Mouse (Mus musculus): ENCODE measurements around the gene Tmem50b. TPM values are rescaled to one million over a fixed set of nuclear protein-coding genes. Genes with fewer than 3 reads are reported as not detected.
"Not testable (repeated sequence)": the region's sequence is repeated elsewhere in the genome, so short reads cannot be mapped to it uniquely, and the experiment has no call there.

Tmem50b gene
- 53.2 and 55.7 TPM in 2 replicates for polyA plus RNA-seq (2014; fragmentation: Nextera tagmentation; extraction: Ambion mirVana)

DNA sequence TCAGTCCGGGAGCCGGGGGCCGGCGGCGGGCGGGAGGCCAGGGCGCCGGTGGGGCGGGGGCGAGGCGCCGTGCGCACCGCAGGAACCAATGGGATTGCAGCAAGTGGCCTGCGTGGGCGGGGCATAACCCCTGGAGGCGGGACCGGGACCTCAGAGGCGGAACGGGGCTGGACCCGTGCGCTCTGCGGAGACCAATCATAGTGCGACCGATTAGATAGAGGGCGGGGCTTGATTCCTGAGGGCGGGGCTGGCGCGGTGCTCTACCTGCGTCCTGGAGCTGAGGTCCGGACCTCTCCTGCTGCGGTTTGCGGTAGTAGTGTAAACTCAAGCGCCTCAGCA lies at the start of gene Tmem50b:
Tmem50b (minus strand) TSS at position 129 of the 339 bp plus-strand sequence.
- Histone ChIP-seq H3K4me2 (peak within 1 kb of the TSS; percentile 85), H3K4me1 (ENCODE audit: control insufficient read depth, insufficient read depth, low read length) (peaks cover 6% of the 10 kb centered on the region), H3K36me3 (ENCODE audit: control insufficient read depth, insufficient read depth, low read length) (no peaks in the 10 kb centered on the region), H3K9ac (ENCODE audit: low read length) (peak within 1 kb of the TSS; percentile 71), H3K9me3 (ENCODE audit: control insufficient read depth, low read length) (no peaks in the 10 kb centered on the region), H3K27me3 (ENCODE audit: control insufficient read depth, insufficient read depth, low read length) (peaks cover 7% of the 10 kb centered on the region), H3K27ac (ENCODE audit: low read depth, low read length) (peak within 1 kb of the TSS; percentile 35; the same call in 1 of the 2 replicates), H3K4me3 (ENCODE audit: low read depth, low read length) (peak within 1 kb of the TSS; percentile 80)
- DNase-seq (ENCODE audit: low spot score, missing footprints) (peak; percentile 100), ATAC-seq (ENCODE audit: low FRiP score) (peak; percentile 100)
- under 1% methylated on average over 34 of the region's 34 CpGs for WGBS

DNA sequence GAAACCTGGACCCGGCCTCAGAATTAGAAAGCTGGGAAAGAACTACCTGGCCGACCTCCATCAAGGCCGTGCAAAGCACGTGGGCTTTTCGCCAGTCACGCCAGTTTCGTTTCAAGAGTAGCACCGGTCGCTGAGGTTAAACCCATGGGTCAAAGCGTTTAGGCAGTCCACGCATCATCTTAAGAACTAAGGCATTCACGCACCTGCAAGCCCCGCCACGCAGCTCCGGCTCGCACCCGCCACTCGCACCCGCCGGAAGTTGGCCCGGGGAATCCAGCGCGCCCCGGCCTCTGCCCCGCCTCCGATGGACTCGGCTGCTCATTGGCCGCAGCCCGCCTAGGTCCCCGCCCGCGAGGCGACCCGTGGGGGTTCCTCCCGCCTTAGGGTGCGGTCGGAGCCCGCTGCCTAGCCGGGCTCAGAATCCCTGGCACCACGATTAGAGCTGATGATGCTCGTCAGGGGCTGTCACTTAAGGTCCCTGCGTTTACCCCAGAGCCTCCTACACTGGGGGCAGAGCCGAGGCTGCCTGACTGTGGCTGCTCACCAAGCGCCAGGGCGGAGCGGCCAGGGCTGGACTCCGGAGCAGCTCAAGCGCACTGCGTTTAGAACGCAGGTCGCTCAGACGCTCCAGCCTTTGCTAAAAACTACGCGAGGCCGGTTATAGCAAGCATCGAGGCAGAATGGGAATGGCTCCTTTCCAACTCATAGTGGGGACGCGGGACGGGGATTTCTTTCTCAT lies 49.2 kb upstream of the Tmem50b start, which contains the start of gene Gart:
Gart (minus strand) TSS at position 272 of the 739 bp plus-strand sequence.
- Histone ChIP-seq H3K9ac (ENCODE audit: low read length) (peak within 1 kb of the TSS; percentile 89), H3K36me3 (ENCODE audit: control insufficient read depth, insufficient read depth, low read length) (no peaks in the 10 kb centered on the region; the same call in 1 of the 2 replicates), H3K9me3 (ENCODE audit: control insufficient read depth, low read length) (no peaks in the 10 kb centered on the region), H3K4me3 (ENCODE audit: low read depth, low read length) (peak within 1 kb of the TSS; percentile 69), H3K4me2 (peak within 1 kb of the TSS; percentile 97), H3K4me1 (ENCODE audit: control insufficient read depth, insufficient read depth, low read length) (peaks cover 5% of the 10 kb centered on the region; the same call in 1 of the 2 replicates), H3K27ac (ENCODE audit: low read depth, low read length) (peak within 1 kb of the TSS; percentile 94), H3K27me3 (ENCODE audit: control insufficient read depth, insufficient read depth, low read length) (no peaks in the 10 kb centered on the region)
- under 1% methylated on average over 59 of the region's 59 CpGs for WGBS
- DNase-seq (ENCODE audit: low spot score, missing footprints) (peak; percentile 98), ATAC-seq (ENCODE audit: low FRiP score) (peak; percentile 89)

DNA sequence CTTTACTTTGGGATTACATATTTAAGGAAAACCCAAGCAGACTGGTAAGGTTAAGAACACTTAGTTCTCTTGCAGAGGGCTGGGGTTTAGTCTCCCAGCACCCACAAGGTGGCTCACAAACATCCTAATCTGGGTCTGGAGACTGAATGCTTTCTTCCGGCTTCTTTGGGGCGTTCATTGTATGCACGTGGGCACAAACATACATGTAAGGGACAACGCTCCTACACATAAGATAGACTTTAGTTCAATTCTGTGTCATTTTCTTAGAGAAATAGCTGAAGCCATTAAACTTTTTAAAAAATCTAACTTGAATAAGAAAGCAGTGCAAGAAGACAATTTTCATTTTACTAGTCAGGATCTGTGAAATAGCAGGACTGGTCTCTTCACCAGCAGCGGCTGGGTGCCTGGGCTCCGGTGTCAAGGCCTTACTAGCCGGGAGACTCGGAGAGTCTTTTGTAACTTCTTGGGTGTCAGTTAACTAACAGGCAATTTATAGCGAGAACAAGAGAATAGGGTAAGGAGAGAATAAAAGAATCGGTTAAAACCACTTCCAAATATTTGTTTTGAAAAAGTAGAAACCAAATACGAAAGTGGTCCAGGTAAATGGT lies 48.5 kb upstream of the Tmem50b start:
- DNase-seq (ENCODE audit: low spot score, missing footprints) (peak; percentile 93), ATAC-seq (ENCODE audit: low FRiP score) (no peak)
- no peaks in the 10 kb centered on the region for H3K36me3 ChIP-seq (ENCODE audit: control insufficient read depth, insufficient read depth, low read length)
- H3K9ac ChIP-seq (ENCODE audit: low read length): peak overlapping the region; percentile 89
- no peak overlapping the region for H3K27ac ChIP-seq (ENCODE audit: low read depth, low read length)
- no peaks in the 10 kb centered on the region for H3K9me3 ChIP-seq (ENCODE audit: control insufficient read depth, low read length)
- H3K4me2 ChIP-seq: peak overlapping the region; percentile 97
- no peaks in the 10 kb centered on the region for H3K27me3 ChIP-seq (ENCODE audit: control insufficient read depth, insufficient read depth, low read length)
- 2% methylated on average over 11 of the region's 11 CpGs for WGBS
- peaks cover 5% of the 10 kb centered on the region; the same call in 1 of the 2 replicates for H3K4me1 ChIP-seq (ENCODE audit: control insufficient read depth, insufficient read depth, low read length)
- peak overlapping the region; percentile 69 for H3K4me3 ChIP-seq (ENCODE audit: low read depth, low read length)

DNA sequence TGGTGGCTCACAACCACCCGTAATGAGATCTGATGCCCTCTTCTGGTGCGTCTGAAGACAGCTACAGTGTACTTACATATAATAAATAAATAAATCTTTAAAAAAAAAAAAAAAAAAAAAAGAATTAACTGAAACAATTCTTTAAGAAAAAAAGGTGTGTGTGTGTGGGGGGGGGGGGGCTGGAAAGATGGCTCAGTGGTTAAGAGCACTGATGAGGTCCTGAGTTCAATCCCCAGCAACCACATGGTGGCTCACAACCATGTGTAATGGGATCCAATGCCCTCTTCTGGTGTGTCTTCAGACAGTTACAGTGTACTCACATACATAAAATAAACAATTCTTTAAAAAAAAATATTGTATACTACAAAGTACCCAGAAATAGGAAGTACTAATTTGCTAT lies 47.8 kb upstream of the Tmem50b start:
- H3K27me3 ChIP-seq (ENCODE audit: control insufficient read depth, insufficient read depth, low read length); H3K36me3 ChIP-seq (ENCODE audit: control insufficient read depth, insufficient read depth, low read length); H3K9me3 ChIP-seq (ENCODE audit: control insufficient read depth, low read length); H3K4me3 ChIP-seq (ENCODE audit: low read depth, low read length); H3K4me2 ChIP-seq; ATAC-seq (ENCODE audit: low FRiP score); H3K4me1 ChIP-seq (ENCODE audit: control insufficient read depth, insufficient read depth, low read length); H3K27ac ChIP-seq (ENCODE audit: low read depth, low read length); DNase-seq (ENCODE audit: low spot score, missing footprints); H3K9ac ChIP-seq (ENCODE audit: low read length): not testable (repeated sequence)
- no CpG with 5 or more reads among the region's 2 CpGs for whole genome bisulfite sequencing

DNA sequence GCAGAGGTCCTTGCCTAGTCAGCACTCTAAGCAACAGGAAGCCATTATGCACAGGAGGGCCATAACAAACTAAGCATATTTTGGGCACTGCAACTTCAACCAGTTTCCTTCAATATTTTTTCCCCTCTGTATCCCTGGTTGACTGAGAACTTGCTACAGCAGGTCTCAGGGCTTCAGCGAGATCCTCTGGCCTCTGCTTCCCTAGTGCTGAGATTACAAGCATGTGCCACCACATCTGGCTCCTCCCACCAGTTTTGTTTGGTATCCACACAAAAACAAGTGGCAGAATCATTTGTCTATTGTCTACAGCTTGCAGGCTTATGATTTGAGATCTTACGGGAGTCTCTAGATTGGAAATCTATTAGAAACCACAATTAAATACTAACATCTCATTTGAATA lies 47.3 kb upstream of the Tmem50b start:
- H3K9ac ChIP-seq (ENCODE audit: low read length): no peak overlapping the region
- H3K36me3 ChIP-seq (ENCODE audit: control insufficient read depth, insufficient read depth, low read length): 0 out of 2 replicates have a peak, but pooled peaks cover 1% of the 10 kb centered on the region
- no peak overlapping the region for H3K27ac ChIP-seq (ENCODE audit: low read depth, low read length)
- 86% methylated on average over 2 of the region's 2 CpGs for WGBS
- H3K4me3 ChIP-seq (ENCODE audit: low read depth, low read length): no peak overlapping the region
- ATAC-seq (ENCODE audit: low FRiP score) (no peak), DNase-seq (ENCODE audit: low spot score, missing footprints) (no peak)
- no peaks in the 10 kb centered on the region for H3K9me3 ChIP-seq (ENCODE audit: control insufficient read depth, low read length)
- peaks cover 5% of the 10 kb centered on the region; the same call in 1 of the 2 replicates for H3K4me1 ChIP-seq (ENCODE audit: control insufficient read depth, insufficient read depth, low read length)
- H3K27me3 ChIP-seq (ENCODE audit: control insufficient read depth, insufficient read depth, low read length): no peaks in the 10 kb centered on the region
- no peak overlapping the region for H3K4me2 ChIP-seq

DNA sequence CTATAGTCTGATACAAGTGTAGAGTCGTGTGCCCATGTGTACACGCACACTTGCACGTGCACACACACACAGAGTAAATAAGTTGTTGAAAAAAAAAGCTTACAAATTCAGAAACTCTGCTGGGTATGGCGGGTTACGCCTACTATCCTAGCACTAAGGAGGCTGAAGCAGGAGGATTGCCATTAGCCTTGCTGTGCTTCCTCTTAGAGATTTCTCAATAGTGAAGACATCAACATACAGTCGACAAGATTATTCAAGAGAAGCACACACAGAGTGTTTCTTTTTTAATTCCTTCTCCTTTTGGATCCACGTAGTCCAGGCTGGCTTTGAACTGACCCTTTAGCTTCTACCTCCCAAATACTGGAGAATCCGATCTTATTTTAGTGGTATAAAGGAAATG lies 42.6 kb upstream of the Tmem50b start:
- H3K27me3 ChIP-seq (ENCODE audit: control insufficient read depth, insufficient read depth, low read length): no peaks in the 10 kb centered on the region
- no peaks in the 10 kb centered on the region for H3K9me3 ChIP-seq (ENCODE audit: control insufficient read depth, low read length)
- no peak overlapping the region for H3K9ac ChIP-seq (ENCODE audit: low read length)
- H3K4me3 ChIP-seq (ENCODE audit: low read depth, low read length): no peak overlapping the region
- no peak for ATAC-seq (ENCODE audit: low FRiP score)
- H3K4me2 ChIP-seq: no peak overlapping the region
- H3K36me3 ChIP-seq (ENCODE audit: control insufficient read depth, insufficient read depth, low read length): peaks cover 19% of the 10 kb centered on the region
- WGBS: 95% methylated on average over 8 of the region's 8 CpGs
- no peak for DNase-seq (ENCODE audit: low spot score, missing footprints)
- H3K27ac ChIP-seq (ENCODE audit: low read depth, low read length): no peak overlapping the region
- no peaks in the 10 kb centered on the region for H3K4me1 ChIP-seq (ENCODE audit: control insufficient read depth, insufficient read depth, low read length)

DNA sequence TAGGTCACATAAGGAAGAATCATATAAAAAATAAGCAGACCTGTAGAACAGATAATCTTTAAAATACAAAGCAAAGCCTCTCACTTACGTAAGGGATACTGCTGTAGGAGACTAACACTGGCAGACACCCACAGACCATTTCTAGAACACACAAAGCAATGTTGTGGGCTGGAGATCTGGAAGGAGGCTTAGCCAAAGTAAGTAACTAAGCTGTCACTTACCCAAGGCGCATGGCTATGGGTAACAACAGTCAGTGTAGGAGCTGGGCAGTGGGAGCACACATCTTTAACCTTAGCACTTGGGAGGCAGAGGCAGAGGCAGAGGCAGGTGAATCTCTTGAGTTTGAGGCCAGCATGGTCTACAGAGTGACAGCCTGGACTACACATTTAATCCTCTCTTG lies 42.0 kb upstream of the Tmem50b start:
- 94% methylated on average over 2 of the region's 2 CpGs for WGBS
- no peak overlapping the region for H3K4me3 ChIP-seq (ENCODE audit: low read depth, low read length)
- ATAC-seq (ENCODE audit: low FRiP score): no peak
- H3K27ac ChIP-seq (ENCODE audit: low read depth, low read length): no peak overlapping the region
- H3K9me3 ChIP-seq (ENCODE audit: control insufficient read depth, low read length): no peaks in the 10 kb centered on the region
- H3K4me1 ChIP-seq (ENCODE audit: control insufficient read depth, insufficient read depth, low read length): no peaks in the 10 kb centered on the region
- H3K27me3 ChIP-seq (ENCODE audit: control insufficient read depth, insufficient read depth, low read length): no peaks in the 10 kb centered on the region
- H3K4me2 ChIP-seq: no peak overlapping the region
- H3K36me3 ChIP-seq (ENCODE audit: control insufficient read depth, insufficient read depth, low read length): peaks cover 19% of the 10 kb centered on the region
- no peak overlapping the region for H3K9ac ChIP-seq (ENCODE audit: low read length)
- DNase-seq (ENCODE audit: low spot score, missing footprints): no peak

DNA sequence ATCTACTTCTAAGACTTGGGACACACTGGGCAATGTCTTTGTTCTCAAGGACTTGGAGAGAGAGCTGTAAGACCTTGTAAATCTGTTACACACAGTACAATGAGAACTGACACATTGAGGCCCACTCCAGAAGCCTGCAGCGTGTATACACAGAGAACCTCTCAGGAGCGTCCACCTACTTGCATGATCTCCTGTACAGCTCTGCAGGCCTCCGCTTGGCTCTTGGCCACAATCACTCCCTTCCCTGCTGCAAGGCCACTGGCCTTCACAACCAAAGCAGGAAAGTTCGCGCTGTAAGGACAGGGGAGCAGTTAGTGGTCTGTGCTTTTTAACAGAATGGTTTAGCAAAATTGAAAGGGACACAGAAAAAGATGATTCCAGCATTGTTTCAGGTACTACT lies 41.6 kb upstream of the Tmem50b start:
- no peak overlapping the region for H3K4me3 ChIP-seq (ENCODE audit: low read depth, low read length)
- DNase-seq (ENCODE audit: low spot score, missing footprints) (no peak), ATAC-seq (ENCODE audit: low FRiP score) (no peak)
- no peaks in the 10 kb centered on the region for H3K27me3 ChIP-seq (ENCODE audit: control insufficient read depth, insufficient read depth, low read length)
- no peak overlapping the region for H3K9ac ChIP-seq (ENCODE audit: low read length)
- no peaks in the 10 kb centered on the region for H3K9me3 ChIP-seq (ENCODE audit: control insufficient read depth, low read length)
- H3K4me2 ChIP-seq: no peak overlapping the region
- H3K36me3 ChIP-seq (ENCODE audit: control insufficient read depth, insufficient read depth, low read length): peaks cover 19% of the 10 kb centered on the region
- no peaks in the 10 kb centered on the region for H3K4me1 ChIP-seq (ENCODE audit: control insufficient read depth, insufficient read depth, low read length)
- 94% methylated on average over 5 of the region's 5 CpGs for WGBS
- no peak overlapping the region for H3K27ac ChIP-seq (ENCODE audit: low read depth, low read length)

DNA sequence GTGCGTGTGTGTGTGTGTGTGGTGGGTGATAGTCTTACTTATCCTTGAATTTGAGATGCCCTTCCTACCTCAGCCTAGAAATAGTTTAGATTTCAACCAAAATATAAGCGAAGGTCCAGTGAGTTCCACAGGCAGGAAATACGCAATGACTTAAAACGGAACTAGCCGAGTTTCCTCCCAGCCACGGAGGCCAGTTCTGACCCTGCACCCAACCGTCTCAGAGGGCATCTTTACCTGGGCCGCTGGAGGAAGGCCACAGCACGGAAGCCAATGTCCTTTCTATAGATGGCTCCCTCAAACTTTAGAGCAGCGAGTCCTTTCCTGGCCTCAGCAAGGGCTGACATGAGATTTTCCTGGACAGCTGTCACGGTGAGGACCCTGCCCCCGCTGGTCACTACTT lies 36.0 kb upstream of the Tmem50b start:
- DNase-seq (ENCODE audit: low spot score, missing footprints) (no peak), ATAC-seq (ENCODE audit: low FRiP score) (no peak)
- 94% methylated on average over 12 of the region's 12 CpGs for WGBS
- H3K9me3 ChIP-seq (ENCODE audit: control insufficient read depth, low read length): no peaks in the 10 kb centered on the region
- no peak overlapping the region for H3K4me2 ChIP-seq
- no peaks in the 10 kb centered on the region for H3K4me1 ChIP-seq (ENCODE audit: control insufficient read depth, insufficient read depth, low read length)
- H3K4me3 ChIP-seq (ENCODE audit: low read depth, low read length): no peak overlapping the region
- H3K36me3 ChIP-seq (ENCODE audit: control insufficient read depth, insufficient read depth, low read length): peaks cover 25% of the 10 kb centered on the region
- H3K9ac ChIP-seq (ENCODE audit: low read length): no peak overlapping the region
- H3K27ac ChIP-seq (ENCODE audit: low read depth, low read length): no peak overlapping the region
- no peaks in the 10 kb centered on the region for H3K27me3 ChIP-seq (ENCODE audit: control insufficient read depth, insufficient read depth, low read length)

All from midbrain, embryonic 11.5 days (tissue).